Mouse (Mus musculus): ENCODE results near the gene Ift22. TPM values are rescaled to one million over a fixed set of nuclear protein-coding genes. Genes with fewer than 3 reads are reported as not detected.
A peak's percentile ranks its signal among the peaks of the same experiment; 100 is the strongest.

Gene Ift22
- polyA plus RNA-seq, 1 experiment from 2014 or later, result 41.4 TPM

DNA sequence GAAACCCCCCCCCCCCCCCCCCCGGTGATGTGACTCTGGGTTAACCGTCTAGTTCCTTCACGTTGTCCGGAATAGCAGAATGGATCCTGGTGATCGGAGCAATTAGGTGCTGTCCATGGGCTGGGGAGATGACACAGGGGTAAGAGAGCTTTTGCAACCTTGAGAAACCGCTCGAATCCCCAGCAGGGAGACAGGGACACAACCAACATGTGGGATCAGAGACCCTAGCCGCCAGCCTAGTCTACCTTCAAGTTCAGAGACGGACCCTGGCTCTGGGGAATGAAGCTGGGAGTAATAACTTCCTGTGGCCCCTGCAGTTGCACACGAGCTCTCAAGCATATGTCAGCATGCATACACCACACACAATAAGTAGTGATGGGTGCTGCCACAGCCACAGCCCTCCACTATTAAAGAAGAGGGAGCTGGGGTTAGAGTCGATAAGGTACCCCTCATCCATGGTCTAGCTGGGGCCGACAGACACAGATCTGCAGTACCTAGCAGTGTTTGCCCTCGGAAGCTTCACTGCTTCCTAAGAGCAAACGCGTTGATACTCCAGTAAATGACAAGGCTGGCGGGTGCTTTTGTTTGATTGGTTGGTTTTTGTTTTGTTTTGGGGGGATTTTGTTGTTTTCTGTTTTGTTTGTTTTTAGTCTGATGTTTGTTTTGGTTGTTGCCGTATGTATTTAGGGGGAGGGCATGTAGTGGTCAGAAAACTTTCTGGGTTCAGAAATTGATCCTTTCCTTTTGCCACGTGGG lies 11.8 kb downstream of the Ift22 start:
- WGBS (ENCODE audit: insufficient replicate concordance), result 26% methylated on average over 17 of the region's 18 CpGs
- H3K27ac ChIP-seq (ENCODE audit: low read depth, low read length), result no peak overlapping the region
- peak overlapping the region; percentile 64 for H3K4me3 ChIP-seq (ENCODE audit: low read depth, low read length)
- H3K36me3 ChIP-seq (ENCODE audit: control insufficient read depth, insufficient read depth, low read length), result no peaks in the 10 kb centered on the region
- H3K9ac ChIP-seq (ENCODE audit: low read depth, low read length), result peak overlapping the region; percentile 75
- H3K9me3 ChIP-seq (replicated peaks; ENCODE audit: control insufficient read depth, low read length), result no peaks in the 10 kb centered on the region
- peak overlapping the region; percentile 92 for H3K4me2 ChIP-seq
- no peaks in the 10 kb centered on the region for H3K27me3 ChIP-seq (ENCODE audit: control insufficient read depth, insufficient read depth, low read length)
- H3K4me1 ChIP-seq (ENCODE audit: control insufficient read depth, insufficient read depth, low read length), result peaks cover 5% of the 10 kb centered on the region; the same call in 1 of the 2 replicates
- no peak for ATAC-seq (replicated peaks; ENCODE audit: insufficient number of reproducible peaks, low FRiP score, low TSS enrichment)

DNA sequence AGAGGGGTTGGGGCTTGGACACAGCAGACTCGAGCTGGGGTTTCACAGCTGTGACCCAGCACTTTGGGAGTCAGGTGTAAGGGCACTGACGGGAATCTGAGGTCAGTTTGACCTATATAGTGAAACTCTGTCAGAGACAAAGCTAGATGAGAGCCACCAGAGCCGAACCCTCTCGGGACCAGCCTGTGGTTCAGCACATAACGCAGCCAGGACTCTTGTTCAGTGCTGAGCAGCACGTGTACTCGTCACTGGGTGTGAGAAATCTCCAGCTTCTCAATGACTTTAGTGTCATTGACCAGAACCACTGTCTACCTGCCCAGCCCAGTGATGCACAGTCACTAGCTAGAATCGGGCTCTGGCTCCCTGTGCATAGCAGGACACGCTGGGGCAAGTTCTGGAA lies 14.9 kb downstream of the Ift22 start:
- Histone ChIP-seq H3K9ac (ENCODE audit: low read depth, low read length) (no peak overlapping the region), H3K27me3 (ENCODE audit: control insufficient read depth, insufficient read depth, low read length) (no peaks in the 10 kb centered on the region), H3K4me3 (ENCODE audit: low read depth, low read length) (no peak overlapping the region), H3K9me3 (replicated peaks; ENCODE audit: control insufficient read depth, low read length) (no peaks in the 10 kb centered on the region), H3K4me2 (no peak overlapping the region), H3K36me3 (ENCODE audit: control insufficient read depth, insufficient read depth, low read length) (no peaks in the 10 kb centered on the region), H3K4me1 (ENCODE audit: control insufficient read depth, insufficient read depth, low read length) (peaks cover 5% of the 10 kb centered on the region; the same call in 1 of the 2 replicates), H3K27ac (ENCODE audit: low read depth, low read length) (no peak overlapping the region)
- WGBS (ENCODE audit: insufficient replicate concordance), result 77% methylated on average over 9 of the region's 9 CpGs
- no peak for ATAC-seq (replicated peaks; ENCODE audit: insufficient number of reproducible peaks, low FRiP score, low TSS enrichment)

DNA sequence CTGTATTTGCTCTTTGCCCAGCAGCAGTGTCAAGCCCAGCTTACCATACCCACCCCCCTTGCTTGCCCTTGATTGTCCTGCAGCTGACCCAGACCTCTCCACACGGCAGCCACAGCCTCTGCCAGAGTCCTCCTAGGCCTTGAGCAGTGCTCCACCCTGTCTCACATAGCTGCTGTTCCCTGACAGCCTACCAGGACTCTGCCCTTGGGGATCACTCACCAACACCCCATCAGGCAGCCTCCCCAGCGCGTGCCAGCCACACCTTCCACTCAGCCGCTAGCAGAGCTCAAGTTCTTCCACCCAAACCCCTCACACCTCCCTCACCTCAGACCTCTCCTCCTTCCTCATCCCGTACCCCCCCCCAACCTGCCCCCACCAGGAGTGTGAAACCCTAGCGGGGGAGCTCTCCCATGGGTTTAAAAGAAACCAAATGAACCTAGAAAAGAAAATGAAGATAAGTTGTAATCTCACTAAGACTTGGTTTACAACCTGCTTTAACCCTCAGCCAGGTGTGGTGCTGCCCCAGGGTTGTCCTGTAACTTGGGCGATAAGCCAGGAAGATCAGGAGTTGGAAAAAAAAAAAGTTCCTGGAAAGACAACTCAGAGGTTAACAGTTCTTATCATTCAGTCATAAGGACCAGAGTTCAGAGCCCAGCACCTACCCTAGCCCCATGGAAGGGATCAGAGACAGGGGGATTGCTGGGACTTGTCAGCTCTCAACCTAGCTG lies 16.0 kb downstream of the Ift22 start:
- H3K27me3 ChIP-seq (ENCODE audit: control insufficient read depth, insufficient read depth, low read length), result no peaks in the 10 kb centered on the region
- no peaks in the 10 kb centered on the region for H3K36me3 ChIP-seq (ENCODE audit: control insufficient read depth, insufficient read depth, low read length)
- H3K4me3 ChIP-seq (ENCODE audit: low read depth, low read length), result no peak overlapping the region
- peaks cover 5% of the 10 kb centered on the region; the same call in 1 of the 2 replicates for H3K4me1 ChIP-seq (ENCODE audit: control insufficient read depth, insufficient read depth, low read length)
- no peak for ATAC-seq (replicated peaks; ENCODE audit: insufficient number of reproducible peaks, low FRiP score, low TSS enrichment)
- no peak overlapping the region for H3K27ac ChIP-seq (ENCODE audit: low read depth, low read length)
- H3K9ac ChIP-seq (ENCODE audit: low read depth, low read length), result no peak overlapping the region
- WGBS (ENCODE audit: insufficient replicate concordance), result 42% methylated on average over 7 of the region's 7 CpGs
- no peaks in the 10 kb centered on the region for H3K9me3 ChIP-seq (replicated peaks; ENCODE audit: control insufficient read depth, low read length)
- H3K4me2 ChIP-seq, result no peak overlapping the region

DNA sequence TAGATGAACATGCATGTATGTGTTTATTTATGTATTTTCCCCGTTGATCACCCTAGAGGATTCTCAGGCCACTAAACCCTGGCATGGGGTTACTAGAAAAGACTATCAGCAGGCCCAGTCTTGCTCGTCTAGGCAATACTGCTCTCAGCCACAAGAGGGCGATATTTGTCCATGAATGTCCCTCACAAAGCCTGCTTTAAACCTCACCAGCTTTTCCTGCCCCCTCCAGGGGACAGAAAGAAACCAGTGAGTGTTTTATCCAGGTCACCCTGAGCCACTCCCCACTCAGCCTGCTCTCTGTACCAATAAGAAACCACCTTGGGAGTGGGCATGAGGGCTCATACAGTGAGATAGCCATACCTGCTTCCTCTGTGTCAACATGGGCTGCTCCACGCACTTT lies 21.1 kb downstream of the Ift22 start:
- no peaks in the 10 kb centered on the region for H3K36me3 ChIP-seq (ENCODE audit: control insufficient read depth, insufficient read depth, low read length)
- no peaks in the 10 kb centered on the region for H3K4me1 ChIP-seq (ENCODE audit: control insufficient read depth, insufficient read depth, low read length)
- no peaks in the 10 kb centered on the region for H3K9me3 ChIP-seq (replicated peaks; ENCODE audit: control insufficient read depth, low read length)
- no peaks in the 10 kb centered on the region for H3K27me3 ChIP-seq (ENCODE audit: control insufficient read depth, insufficient read depth, low read length)
- ATAC-seq (replicated peaks; ENCODE audit: insufficient number of reproducible peaks, low FRiP score, low TSS enrichment), result no peak
- no peak overlapping the region for H3K27ac ChIP-seq (ENCODE audit: low read depth, low read length)
- WGBS (ENCODE audit: insufficient replicate concordance), result 20% methylated on average over 4 of the region's 4 CpGs
- H3K9ac ChIP-seq (ENCODE audit: low read depth, low read length), result 0 out of 2 replicates have a peak overlapping the region, but pooled peaks have one; percentile 54
- H3K4me3 ChIP-seq (ENCODE audit: low read depth, low read length), result no peak overlapping the region
- no peak overlapping the region for H3K4me2 ChIP-seq

DNA sequence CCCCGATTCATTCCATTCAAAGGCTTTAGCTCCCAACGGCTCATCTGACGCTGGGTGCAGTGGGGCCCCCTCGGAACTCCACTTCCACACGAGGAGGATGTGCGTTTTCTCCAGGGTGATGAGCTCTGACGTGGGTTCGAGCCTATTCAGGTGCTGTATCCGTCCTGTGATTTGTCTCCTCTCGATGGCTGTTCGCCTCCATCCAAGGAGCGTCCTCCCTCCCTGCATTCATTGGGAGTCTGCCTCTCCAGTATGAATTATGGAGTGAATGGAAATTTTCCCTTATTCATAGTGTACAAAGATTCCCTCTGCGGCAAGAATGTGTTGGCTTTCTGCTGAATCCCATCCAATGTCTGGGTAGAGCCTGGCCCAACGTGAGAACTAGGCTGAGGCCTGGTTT lies 23.9 kb downstream of the Ift22 start:
- Histone ChIP-seq H3K9me3 (replicated peaks; ENCODE audit: control insufficient read depth, low read length) (no peaks in the 10 kb centered on the region), H3K9ac (ENCODE audit: low read depth, low read length) (no peak overlapping the region), H3K4me2 (no peak overlapping the region), H3K27me3 (ENCODE audit: control insufficient read depth, insufficient read depth, low read length) (no peaks in the 10 kb centered on the region), H3K36me3 (ENCODE audit: control insufficient read depth, insufficient read depth, low read length) (no peaks in the 10 kb centered on the region), H3K27ac (ENCODE audit: low read depth, low read length) (no peak overlapping the region), H3K4me1 (ENCODE audit: control insufficient read depth, insufficient read depth, low read length) (no peaks in the 10 kb centered on the region), H3K4me3 (ENCODE audit: low read depth, low read length) (no peak overlapping the region)
- no peak for ATAC-seq (replicated peaks; ENCODE audit: insufficient number of reproducible peaks, low FRiP score, low TSS enrichment)
- WGBS (ENCODE audit: insufficient replicate concordance), result 78% methylated on average over 14 of the region's 14 CpGs

DNA sequence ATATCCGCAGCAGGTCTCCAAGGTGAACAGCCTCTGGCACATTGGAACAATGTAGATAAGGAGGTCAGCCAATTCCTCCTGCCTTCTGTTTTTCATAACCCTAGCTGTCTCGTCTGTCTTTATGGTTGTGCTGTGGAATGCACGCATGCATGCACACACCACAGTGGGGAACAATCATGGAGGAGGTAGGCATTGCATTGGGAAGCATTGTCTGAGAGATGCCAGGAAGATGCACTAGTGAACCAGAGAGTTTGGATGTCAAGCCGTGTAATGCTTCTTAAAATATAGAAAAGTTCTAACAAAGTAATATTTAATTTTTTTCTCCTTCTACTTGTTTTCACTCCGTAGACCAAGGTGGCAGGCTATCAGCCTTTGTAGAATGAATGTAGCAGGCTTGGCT lies 25.0 kb downstream of the Ift22 start:
- H3K9ac ChIP-seq (ENCODE audit: low read depth, low read length), result no peak overlapping the region
- no peaks in the 10 kb centered on the region for H3K27me3 ChIP-seq (ENCODE audit: control insufficient read depth, insufficient read depth, low read length)
- ATAC-seq (replicated peaks; ENCODE audit: insufficient number of reproducible peaks, low FRiP score, low TSS enrichment), result no peak
- H3K36me3 ChIP-seq (ENCODE audit: control insufficient read depth, insufficient read depth, low read length), result no peaks in the 10 kb centered on the region
- no peaks in the 10 kb centered on the region for H3K9me3 ChIP-seq (replicated peaks; ENCODE audit: control insufficient read depth, low read length)
- no peaks in the 10 kb centered on the region for H3K4me1 ChIP-seq (ENCODE audit: control insufficient read depth, insufficient read depth, low read length)
- no peak overlapping the region for H3K4me3 ChIP-seq (ENCODE audit: low read depth, low read length)
- no peak overlapping the region for H3K27ac ChIP-seq (ENCODE audit: low read depth, low read length)
- H3K4me2 ChIP-seq, result no peak overlapping the region
- 81% methylated on average over 5 of the region's 5 CpGs for WGBS (ENCODE audit: insufficient replicate concordance)

DNA sequence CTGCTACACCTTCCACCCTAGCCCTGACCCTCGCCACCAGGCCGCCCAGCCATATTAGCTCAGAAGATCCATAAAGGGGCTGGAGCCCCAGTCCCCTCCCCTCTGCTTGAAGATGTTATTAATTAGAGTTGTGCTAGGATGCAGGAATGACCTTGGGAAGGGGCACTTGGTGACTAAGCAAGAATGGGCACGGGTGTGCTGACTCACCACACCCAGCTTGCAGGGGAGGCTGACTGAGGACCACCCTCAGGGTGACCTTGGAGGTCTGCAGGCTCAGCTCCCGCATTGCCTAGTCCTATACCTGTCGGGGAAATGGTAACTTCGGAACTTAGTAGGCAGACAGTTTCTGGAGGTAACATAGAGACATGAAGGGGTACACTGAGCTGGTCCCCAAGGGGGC lies 26.0 kb downstream of the Ift22 start:
- Histone ChIP-seq H3K36me3 (ENCODE audit: control insufficient read depth, insufficient read depth, low read length) (no peaks in the 10 kb centered on the region), H3K27me3 (ENCODE audit: control insufficient read depth, insufficient read depth, low read length) (no peaks in the 10 kb centered on the region), H3K27ac (ENCODE audit: low read depth, low read length) (no peak overlapping the region), H3K4me3 (ENCODE audit: low read depth, low read length) (no peak overlapping the region), H3K4me2 (no peak overlapping the region), H3K4me1 (ENCODE audit: control insufficient read depth, insufficient read depth, low read length) (no peaks in the 10 kb centered on the region), H3K9ac (ENCODE audit: low read depth, low read length) (no peak overlapping the region), H3K9me3 (replicated peaks; ENCODE audit: control insufficient read depth, low read length) (no peaks in the 10 kb centered on the region)
- WGBS (ENCODE audit: insufficient replicate concordance), result 79% methylated on average over 6 of the region's 6 CpGs
- ATAC-seq (replicated peaks; ENCODE audit: insufficient number of reproducible peaks, low FRiP score, low TSS enrichment), result no peak

DNA sequence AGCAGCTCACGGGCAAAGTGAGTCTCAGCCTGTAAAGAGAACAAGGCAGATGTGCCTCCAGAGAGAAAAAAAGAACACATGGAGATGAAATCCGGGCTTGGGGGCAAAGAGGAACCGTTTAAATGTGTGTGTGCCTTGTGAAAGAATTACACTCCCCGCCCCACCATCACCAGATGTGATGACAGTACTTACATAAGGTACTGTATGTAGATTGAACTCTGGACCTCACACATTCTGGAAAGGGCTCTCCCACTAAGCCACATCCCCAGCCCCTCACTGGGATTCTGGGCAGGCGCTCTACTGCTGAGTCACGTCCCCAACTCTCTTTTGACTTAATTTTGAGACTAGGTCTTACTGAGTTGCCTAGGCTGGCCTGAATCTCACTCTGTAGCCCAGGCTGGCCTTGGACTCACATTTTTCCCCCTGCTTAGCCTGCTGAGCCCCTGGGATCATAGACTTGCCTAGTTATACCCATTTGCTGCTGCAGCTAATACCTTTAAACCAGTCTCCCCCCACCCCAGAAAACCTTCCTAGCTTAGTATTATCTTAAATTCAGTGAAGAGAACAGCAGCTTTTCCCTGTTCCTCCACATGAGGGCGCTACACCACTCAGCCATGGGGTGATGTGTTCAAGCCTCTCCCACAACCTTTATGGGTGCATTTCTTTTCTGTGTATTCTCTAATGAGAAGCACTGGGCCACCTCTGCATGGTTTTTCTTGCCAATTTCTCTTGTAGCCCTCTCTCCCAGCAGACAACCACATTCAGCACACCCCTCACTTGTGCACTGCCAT lies 28.1 kb downstream of the Ift22 start:
- Histone ChIP-seq H3K36me3 (ENCODE audit: control insufficient read depth, insufficient read depth, low read length) (no peaks in the 10 kb centered on the region), H3K4me3 (ENCODE audit: low read depth, low read length) (no peak overlapping the region), H3K27me3 (ENCODE audit: control insufficient read depth, insufficient read depth, low read length) (no peaks in the 10 kb centered on the region), H3K9ac (ENCODE audit: low read depth, low read length) (no peak overlapping the region), H3K4me2 (no peak overlapping the region), H3K4me1 (ENCODE audit: control insufficient read depth, insufficient read depth, low read length) (no peaks in the 10 kb centered on the region), H3K27ac (ENCODE audit: low read depth, low read length) (no peak overlapping the region), H3K9me3 (replicated peaks; ENCODE audit: control insufficient read depth, low read length) (no peaks in the 10 kb centered on the region)
- 61% methylated on average over 7 of the region's 7 CpGs for WGBS (ENCODE audit: insufficient replicate concordance)
- ATAC-seq (replicated peaks; ENCODE audit: insufficient number of reproducible peaks, low FRiP score, low TSS enrichment), result no peak
